ENCODE assay signal across 27 mouse cellular contexts in genomic region chr10:93999357-93999756, GRCm38 (mm10). TPM values are rescaled to one million over a fixed set of nuclear protein-coding genes. Genes with fewer than 3 reads are reported as not detected.
DNase-seq lines count a peak whose midpoint lies in the region; ATAC-seq and TF ChIP-seq lines count a peak whose summit lies in the region.
"Had no signal": no experiment of that assay in that cellular context is flagged by ENCODE, and none has a peak within 500 bp of the region (broad histone marks: within the 10 kb centered on the region; RNA-seq: fewer than 3 reads in every experiment).

No protein-coding gene starts in this region.

- H3K4me2 ChIP-seq in heart, embryonic 13.5 days, result no peak overlapping the region
- H3K4me2 ChIP-seq in kidney, embryonic 14.5 days (replicated peaks; ENCODE audit: low read depth, low read length), result no peak overlapping the region
- H3K4me2 ChIP-seq in lung, postnatal 0 days (replicated peaks; ENCODE audit: low read depth, low read length), result no peak overlapping the region
- H3K4me2 ChIP-seq in hindbrain, embryonic 13.5 days, result no peak overlapping the region
- H3K4me2 ChIP-seq: limb, embryonic 15.5 days; stomach, embryonic 15.5 days had no signal

- no peak for TF ChIP-seq EP300 in lung, postnatal 0 days (IDR thresholded peaks at IDR 0.05)

- ATAC-seq in heart, embryonic 13.5 days (ENCODE audit: extremely low read depth, insufficient number of reproducible peaks, low FRiP score, low TSS enrichment), result no peak
- ATAC-seq in kidney, embryonic 14.5 days (ENCODE audit: low FRiP score, low TSS enrichment), result no peak
- no peak for ATAC-seq in lung, postnatal 0 days
- ATAC-seq in hindbrain, embryonic 13.5 days (ENCODE audit: low FRiP score), result no peak
- ATAC-seq: forebrain, postnatal 0 days; intestine, postnatal 0 days; midbrain, embryonic 16.5 days; Patski had no signal

- H3K36me3 ChIP-seq in heart, embryonic 13.5 days, result peaks cover 92% of the 10 kb centered on the region
- H3K36me3 ChIP-seq in kidney, embryonic 14.5 days (ENCODE audit: control insufficient read depth, insufficient read depth, low read length), result peaks cover 59% of the 10 kb centered on the region
- peaks cover 14% of the 10 kb centered on the region; the same call in 1 of the 2 replicates for H3K36me3 ChIP-seq in lung, postnatal 0 days (ENCODE audit: insufficient read depth, low read length)
- peaks cover 90% of the 10 kb centered on the region for H3K36me3 ChIP-seq in hindbrain, embryonic 13.5 days

- no peak for TF ChIP-seq CTCF in lung, postnatal 0 days (IDR thresholded peaks at IDR 0.05)

- H3K27me3 ChIP-seq in heart, embryonic 13.5 days (replicated peaks), result no peaks in the 10 kb centered on the region
- no peaks in the 10 kb centered on the region for H3K27me3 ChIP-seq in kidney, embryonic 14.5 days (ENCODE audit: control insufficient read depth, insufficient read depth, low read length)
- no peaks in the 10 kb centered on the region for H3K27me3 ChIP-seq in lung, postnatal 0 days (replicated peaks; ENCODE audit: insufficient read depth, low read length)
- H3K27me3 ChIP-seq in hindbrain, embryonic 13.5 days, result no peaks in the 10 kb centered on the region
- H3K27me3 ChIP-seq: CH12.LX; limb, embryonic 15.5 days; Patski; stomach, embryonic 15.5 days had no signal

- 0 out of 2 replicates have a peak overlapping the region, but pooled peaks have one; percentile 13 for H3K27ac ChIP-seq in heart, embryonic 13.5 days (replicated peaks)
- H3K27ac ChIP-seq in kidney, embryonic 14.5 days (ENCODE audit: low read depth, low read length), result 0 out of 2 replicates have a peak overlapping the region, but pooled peaks have one; percentile 51
- no peak overlapping the region for H3K27ac ChIP-seq in lung, postnatal 0 days (ENCODE audit: low read length)
- H3K27ac ChIP-seq in hindbrain, embryonic 13.5 days, result no peak overlapping the region
- H3K27ac ChIP-seq: heart, embryonic 10.5 days; left cerebral cortex, adult 2 months; limb, embryonic 15.5 days; midbrain, embryonic 10.5 days; stomach, embryonic 15.5 days had no signal

- no peak overlapping the region for H3K9ac ChIP-seq in heart, embryonic 13.5 days
- H3K9ac ChIP-seq in kidney, embryonic 14.5 days (ENCODE audit: low read depth, low read length), result no peak overlapping the region
- no peak overlapping the region for H3K9ac ChIP-seq in lung, postnatal 0 days (replicated peaks; ENCODE audit: low read depth)
- H3K9ac ChIP-seq in hindbrain, embryonic 13.5 days, result no peak overlapping the region
- H3K9ac ChIP-seq: forebrain, postnatal 0 days; limb, embryonic 15.5 days; stomach, embryonic 15.5 days had no signal

- H3K9me3 ChIP-seq in heart, embryonic 13.5 days, result no peaks in the 10 kb centered on the region
- H3K9me3 ChIP-seq in kidney, embryonic 14.5 days (ENCODE audit: control insufficient read depth, low read length), result peaks cover 4% of the 10 kb centered on the region; the same call in 1 of the 2 replicates
- no peaks in the 10 kb centered on the region for H3K9me3 ChIP-seq in lung, postnatal 0 days (ENCODE audit: low read length)
- no peaks in the 10 kb centered on the region for H3K9me3 ChIP-seq in hindbrain, embryonic 13.5 days
- H3K9me3 ChIP-seq: heart, embryonic 10.5 days; limb, embryonic 15.5 days; stomach, embryonic 15.5 days had no signal

- no peak overlapping the region for H3K4me3 ChIP-seq in heart, embryonic 13.5 days
- no peak overlapping the region for H3K4me3 ChIP-seq in kidney, embryonic 14.5 days (ENCODE audit: low read length)
- no peak overlapping the region for H3K4me3 ChIP-seq in lung, postnatal 0 days (ENCODE audit: low read depth, low read length)
- H3K4me3 ChIP-seq in hindbrain, embryonic 13.5 days, result no peak overlapping the region
- H3K4me3 ChIP-seq: heart, embryonic 10.5 days; left cerebral cortex, adult 2 months; limb, embryonic 15.5 days; midbrain, embryonic 10.5 days; myocyte; stomach, embryonic 15.5 days had no signal

- 81% methylated on average over 1 of the region's 1 CpGs for WGBS in heart, embryonic 13.5 days
- 87% methylated on average over 1 of the region's 1 CpGs for WGBS in kidney, embryonic 14.5 days
- 52% methylated on average over 1 of the region's 1 CpGs for WGBS in lung, postnatal 0 days
- WGBS in hindbrain, embryonic 13.5 days, result 94% methylated on average over 1 of the region's 1 CpGs

- no peaks in the 10 kb centered on the region for H3K4me1 ChIP-seq in heart, embryonic 13.5 days
- no peaks in the 10 kb centered on the region for H3K4me1 ChIP-seq in kidney, embryonic 14.5 days (ENCODE audit: control insufficient read depth, insufficient read depth, low read length)
- no peaks in the 10 kb centered on the region for H3K4me1 ChIP-seq in lung, postnatal 0 days (ENCODE audit: insufficient read depth, low read depth, low read length)
- H3K4me1 ChIP-seq in hindbrain, embryonic 13.5 days (replicated peaks), result no peaks in the 10 kb centered on the region
- H3K4me1 ChIP-seq: heart, embryonic 10.5 days; limb, embryonic 15.5 days; midbrain, embryonic 10.5 days; stomach, embryonic 15.5 days had no signal

- DNase-seq in heart, adult 9 months (ENCODE audit: low spot score in 2 of 2), result no peak
- DNase-seq in kidney, postnatal 14 days, result no peak
- DNase-seq in lung, postnatal 0 days (ENCODE audit: low spot score), result peak; percentile 25
- DNase-seq in lung, postnatal 10 days, result no peak
- DNase-seq: adrenal gland, postnatal 36 days; B cell, adult 2 months; cerebellum, adult 11 months; cerebellum, adult 9-11 months; forebrain, postnatal 0 days; gastrocnemius, postnatal 14 days; left cerebral cortex, postnatal 4 days; lung, postnatal 4 days; right cerebral cortex, postnatal 4 days; thymus, postnatal 25 days had no signal

RNA-seq across cellular contexts. Expression of gene Vezt, which starts 36.3 kb away (rescaled TPM):
- 21.2 and 23.2 TPM in 2 replicates for polyA plus RNA-seq in heart, embryonic 13.5 days (2015; fragmentation: Nextera tagmentation; extraction: Ambion mirVana)
- polyA plus RNA-seq in kidney, embryonic 14.5 days (2014; fragmentation: Nextera tagmentation; extraction: Ambion mirVana), result 19.8 and 23.8 TPM in 2 replicates
- polyA plus RNA-seq in lung, postnatal 0 days (2015; fragmentation: Nextera tagmentation; extraction: Ambion mirVana), result 14.3 and 17.7 TPM in 2 replicates
- polyA plus RNA-seq in hindbrain, embryonic 13.5 days (2015; fragmentation: Nextera tagmentation; extraction: Ambion mirVana), result 65.4 and 66.1 TPM in 2 replicates

RNA-seq across cellular contexts. Expression of gene Fgd6, which starts 36.4 kb away (rescaled TPM):
- polyA plus RNA-seq in heart, embryonic 13.5 days (2015; fragmentation: Nextera tagmentation; extraction: Ambion mirVana), result 2.1 and 2.2 TPM in 2 replicates
- polyA plus RNA-seq in kidney, embryonic 14.5 days (2014; fragmentation: Nextera tagmentation; extraction: Ambion mirVana), result 3.0 and 4.3 TPM in 2 replicates
- 3.2 and 4.1 TPM in 2 replicates for polyA plus RNA-seq in lung, postnatal 0 days (2015; fragmentation: Nextera tagmentation; extraction: Ambion mirVana)
- 3.0 TPM in 2 replicates for polyA plus RNA-seq in hindbrain, embryonic 13.5 days (2015; fragmentation: Nextera tagmentation; extraction: Ambion mirVana)

Comparison
In these comparisons a context has a peak if more than half of its experiments do, and no peak if none do; other contexts are left out.
1. H3K27ac ChIP-seq: peak in heart, embryonic 13.5 days (single experiment) and kidney, embryonic 14.5 days (single experiment); none in lung, postnatal 0 days (single experiment) and hindbrain, embryonic 13.5 days (single experiment).